Mouse (Mus musculus) bone marrow macrophage, adult 2 months (primary cell): Measurements from ENCODE around the gene Pdcd7.

Experiments used
- CTCF ChIP-seq: IDR thresholded peaks from 2 replicates; pipeline ENCODE4 v1.5.1; 2012; ENCODE audit warnings: low read depth, mild to moderate bottlenecking, low read length, moderate library complexity
- POLR2A ChIP-seq: IDR thresholded peaks from 2 replicates; pipeline ENCODE4 v1.6.1; 2012; ENCODE audit warnings: mild to moderate bottlenecking, low read depth, low read length, borderline replicate concordance

- TF ChIP-seq CTCF (no peak), POLR2A (no peak)
Measured at GRCm38 (mm10) chr9:65299650-65300049, 46.3 kb upstream of the Pdcd7 start.
